Mouse (Mus musculus): ENCODE results near the gene Nicn1.
A peak's percentile ranks its signal among the peaks of the same experiment; 100 is the strongest.
"Not testable (repeated sequence)": the region's sequence is repeated elsewhere in the genome, so short reads cannot be mapped to it uniquely, and the experiment has no call there.

The Nicn1 gene

DNA sequence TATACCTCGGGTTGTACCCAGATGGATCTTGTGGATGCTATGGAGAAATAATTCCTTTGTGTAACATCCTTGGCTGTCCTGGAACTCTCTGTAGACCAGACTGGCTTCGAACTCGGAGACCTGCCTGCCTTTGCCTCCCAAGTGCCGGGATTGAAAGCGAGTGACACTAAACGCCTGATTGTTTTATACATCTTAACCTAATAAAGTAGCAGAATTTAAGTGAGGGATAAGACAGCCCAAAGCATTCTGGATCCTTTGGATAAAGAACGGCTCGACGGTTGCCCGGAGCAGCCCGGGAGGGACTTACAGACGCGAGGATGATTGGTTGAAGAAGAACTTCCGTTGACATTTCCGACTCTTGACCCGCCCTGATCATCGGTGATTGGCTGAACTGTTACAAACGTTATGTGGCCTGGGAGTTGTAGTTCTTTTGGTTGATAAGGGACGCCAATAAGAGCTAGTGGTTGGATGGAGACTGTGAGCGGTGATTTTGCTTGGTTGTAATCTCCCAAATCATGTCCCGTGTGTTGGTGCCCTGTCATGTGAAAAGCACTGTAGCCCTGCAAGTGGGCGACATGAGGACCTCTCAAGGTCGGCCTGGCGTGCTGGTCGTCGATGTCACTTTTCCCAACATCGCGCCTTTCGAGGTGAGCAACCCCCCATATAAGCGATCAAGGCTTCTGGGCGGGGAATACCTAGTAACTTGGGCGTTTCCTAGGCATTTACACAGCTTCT lies at the start of gene Nicn1:
Gene Nicn1, plus strand, starts transcription at position 414 of the 735 bp plus-strand sequence.
- DNase-seq (ENCODE audit: low spot score), result peak; percentile 77

GRCm38 (mm10) chr9:108244540-108244939 lies 45.7 kb upstream of the Nicn1 start:
- DNase-seq (ENCODE audit: low spot score), result no peak

GRCm38 (mm10) chr9:108244984-108245383 lies 45.2 kb upstream of the Nicn1 start:
- DNase-seq (ENCODE audit: low spot score), result no peak

GRCm38 (mm10) chr9:108248957-108249356 lies 41.3 kb upstream of the Nicn1 start:
- DNase-seq (ENCODE audit: low spot score), result no peak

GRCm38 (mm10) chr9:108251877-108252276 lies 38.4 kb upstream of the Nicn1 start:
- DNase-seq (ENCODE audit: low spot score), result no peak

DNA sequence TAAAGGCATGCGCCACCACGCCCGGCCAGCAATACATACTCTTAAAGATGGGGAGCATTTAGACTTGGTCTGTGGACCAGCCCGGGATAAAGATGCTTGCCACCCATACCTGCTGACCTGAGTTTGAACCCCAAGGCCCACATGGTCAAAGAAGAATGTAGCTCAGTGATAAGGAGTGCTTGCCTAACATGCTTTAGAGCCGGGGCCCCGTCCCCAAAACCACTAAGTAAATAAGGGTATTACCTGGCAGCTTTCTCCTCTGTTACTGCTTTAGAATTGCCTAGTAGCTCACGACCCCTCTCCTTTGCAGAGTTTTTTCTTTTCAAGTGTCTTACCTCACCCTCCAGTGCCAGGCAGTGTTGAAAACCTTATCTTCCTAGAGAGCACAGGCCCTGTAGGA lies 37.5 kb upstream of the Nicn1 start:
- DNase-seq (ENCODE audit: low spot score), result no peak

DNA sequence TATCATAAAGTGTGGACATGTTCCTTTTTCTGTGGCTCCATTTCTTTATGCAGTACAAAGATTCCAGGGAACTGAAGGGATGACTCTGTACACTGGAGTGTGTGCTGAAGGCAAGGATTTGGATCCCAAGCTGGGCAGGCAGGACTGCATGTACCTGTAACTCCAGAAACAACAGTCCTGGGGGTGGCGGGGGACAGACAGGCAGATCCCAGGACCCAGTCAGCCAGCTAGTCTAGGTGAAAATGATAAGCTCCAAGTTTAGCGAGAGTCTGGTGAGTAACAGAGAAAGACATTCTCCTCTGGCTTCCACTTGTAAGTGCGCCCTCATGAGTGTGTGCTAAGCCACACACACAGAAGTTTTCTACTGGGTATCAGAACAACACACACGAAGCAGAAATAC lies 29.7 kb upstream of the Nicn1 start:
- no peak for DNase-seq (ENCODE audit: low spot score)

- DNase-seq (ENCODE audit: low spot score), result no peak
Observed at GRCm38 (mm10) chr9:108261865-108262264, 28.4 kb upstream of the Nicn1 start.

DNA sequence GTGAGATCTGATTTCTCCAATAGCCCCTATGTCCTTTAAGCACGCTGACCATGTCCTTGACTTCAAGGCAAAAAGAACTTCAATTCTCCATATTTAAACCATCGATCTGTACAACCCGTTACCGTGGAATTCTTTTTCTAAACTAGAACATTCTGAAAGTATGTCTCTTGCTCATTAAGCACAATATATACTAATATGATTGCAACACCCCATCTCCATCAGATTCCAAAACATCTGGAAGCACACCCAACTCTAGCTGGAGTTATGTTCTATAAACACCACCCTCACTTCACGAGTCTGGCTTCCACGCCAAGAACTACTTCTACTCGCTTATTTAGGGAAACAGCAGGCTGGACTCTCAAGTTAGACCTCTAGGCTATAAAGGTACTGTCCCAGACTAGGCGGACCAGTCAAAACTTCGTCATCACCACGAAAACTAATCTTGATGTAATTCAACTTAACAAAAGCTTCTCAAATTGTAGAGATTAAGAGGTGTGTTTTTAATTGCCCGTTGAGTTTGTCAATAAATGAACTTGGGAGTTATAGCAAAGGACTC lies 27.7 kb upstream of the Nicn1 start:
- DNase-seq (ENCODE audit: low spot score), result no peak

DNA sequence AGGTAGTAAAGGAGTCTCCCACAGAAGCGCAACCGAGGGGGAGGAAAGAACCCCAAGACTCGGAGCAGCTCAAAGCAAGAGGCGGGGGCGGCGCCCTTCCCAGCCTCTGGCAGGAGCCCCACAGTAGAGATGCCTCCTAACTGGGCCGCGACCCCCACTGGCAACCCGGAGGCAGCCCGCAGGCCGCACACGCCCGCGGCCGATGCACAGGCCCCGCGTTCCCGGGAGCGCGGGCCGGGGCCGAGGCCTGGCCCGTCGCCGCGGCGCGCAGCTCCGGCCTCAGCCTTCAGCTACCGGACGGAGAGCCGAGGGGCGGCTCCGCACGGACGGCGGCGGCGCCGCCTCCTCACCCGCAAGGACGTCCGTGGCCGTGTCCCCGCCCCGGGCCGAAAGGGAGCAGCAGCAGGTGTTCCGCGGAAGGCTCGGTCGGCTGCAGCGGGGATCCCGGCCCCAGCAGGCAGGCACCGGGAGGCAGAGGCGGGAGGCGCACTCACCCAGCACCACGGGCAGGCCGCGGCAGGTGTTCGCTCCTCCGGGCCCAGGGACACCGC lies 27.0 kb upstream of the Nicn1 start:
- DNase-seq (ENCODE audit: low spot score), result no peak

GRCm38 (mm10) chr9:108263690-108264190 lies 26.5 kb upstream of the Nicn1 start, which contains the start of gene Dag1:
Gene Dag1 (minus strand): TSS chr9:108263958.
- DNase-seq (ENCODE audit: low spot score), result peak; percentile 95

DNA sequence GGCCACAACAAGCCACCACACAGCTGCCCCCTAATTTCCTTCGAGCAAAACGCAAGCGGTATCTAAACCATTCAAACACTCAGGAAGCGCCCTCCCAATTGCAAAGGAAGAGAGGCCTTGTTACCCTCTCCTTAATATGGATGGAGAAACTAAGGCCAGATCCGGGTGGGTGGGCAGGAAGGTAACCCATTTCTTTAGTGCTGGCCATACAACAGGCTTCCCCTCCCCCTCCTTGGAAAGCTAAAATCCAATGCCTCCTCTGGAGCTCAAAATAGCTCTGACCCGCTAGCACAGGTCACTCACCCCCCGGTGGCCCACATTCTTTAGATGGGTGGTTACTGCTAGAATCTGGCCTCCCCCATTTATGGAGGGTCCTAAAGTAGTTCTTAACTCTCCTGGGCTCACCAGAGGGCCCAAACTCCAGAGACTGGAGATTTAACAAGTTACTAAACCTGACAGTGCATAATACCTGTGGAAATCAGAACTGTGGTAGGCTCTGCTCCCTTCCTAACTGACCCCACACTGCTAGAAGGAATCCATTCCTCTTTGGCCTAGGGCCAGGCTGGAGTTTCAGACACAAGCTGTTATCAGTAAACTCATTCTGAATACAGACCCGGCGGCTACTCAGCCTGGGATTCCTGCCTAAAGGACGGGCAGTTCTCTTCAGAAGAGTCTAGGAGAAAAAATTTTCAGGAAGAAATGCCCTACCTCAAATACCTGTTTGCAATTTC lies 25.9 kb upstream of the Nicn1 start:
- DNase-seq (ENCODE audit: low spot score), result no peak

GRCm38 (mm10) chr9:108266261-108266935 lies 23.8 kb upstream of the Nicn1 start:
- DNase-seq (ENCODE audit: low spot score), result no peak

DNA sequence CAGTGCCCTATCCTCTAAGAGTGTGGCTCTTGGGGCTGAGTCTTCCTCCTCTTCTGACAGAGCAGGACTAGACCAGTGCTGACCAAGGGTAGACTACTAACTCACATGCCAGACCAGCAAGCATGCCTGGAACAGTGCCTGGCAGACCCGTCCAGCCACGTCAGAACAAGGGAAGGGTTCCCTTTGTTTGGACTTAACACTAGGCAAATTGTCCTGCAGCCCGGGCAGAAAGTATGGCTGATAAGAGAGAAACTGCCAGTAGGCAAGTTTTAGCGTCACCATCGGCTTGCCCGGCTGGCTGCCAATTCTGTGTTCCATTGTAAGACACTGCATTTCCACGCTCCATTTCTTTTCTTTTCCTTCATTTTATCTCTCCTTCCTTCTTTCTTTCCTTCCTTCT lies 22.5 kb upstream of the Nicn1 start:
- no peak for DNase-seq (ENCODE audit: low spot score)

GRCm38 (mm10) chr9:108268701-108269100 lies 21.5 kb upstream of the Nicn1 start:
- DNase-seq (ENCODE audit: low spot score), result not testable (repeated sequence)

DNA sequence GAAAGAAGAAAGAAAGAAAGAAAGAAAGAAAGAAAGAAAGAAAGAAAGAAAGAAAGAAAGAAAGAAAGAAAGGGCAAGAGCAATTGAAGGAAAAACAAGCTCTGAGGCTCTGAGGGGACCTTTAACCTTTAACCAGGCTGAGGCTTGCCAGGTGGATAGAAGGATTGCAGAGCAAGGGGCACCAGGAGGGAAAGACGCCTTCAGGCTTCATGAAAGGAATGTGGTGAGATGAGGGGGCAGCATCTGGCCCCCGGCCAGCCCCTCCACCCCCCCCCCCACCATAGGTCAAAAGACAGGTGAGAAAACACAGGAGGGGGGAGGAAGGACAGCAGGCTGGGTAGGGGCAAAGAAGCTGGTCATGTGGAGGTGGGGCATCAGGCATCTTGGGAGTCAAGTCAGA lies 18.3 kb upstream of the Nicn1 start:
- DNase-seq (ENCODE audit: low spot score), result no peak

- no peak for DNase-seq (ENCODE audit: low spot score)
Observed at GRCm38 (mm10) chr9:108272691-108273090, 17.5 kb upstream of the Nicn1 start.

DNA sequence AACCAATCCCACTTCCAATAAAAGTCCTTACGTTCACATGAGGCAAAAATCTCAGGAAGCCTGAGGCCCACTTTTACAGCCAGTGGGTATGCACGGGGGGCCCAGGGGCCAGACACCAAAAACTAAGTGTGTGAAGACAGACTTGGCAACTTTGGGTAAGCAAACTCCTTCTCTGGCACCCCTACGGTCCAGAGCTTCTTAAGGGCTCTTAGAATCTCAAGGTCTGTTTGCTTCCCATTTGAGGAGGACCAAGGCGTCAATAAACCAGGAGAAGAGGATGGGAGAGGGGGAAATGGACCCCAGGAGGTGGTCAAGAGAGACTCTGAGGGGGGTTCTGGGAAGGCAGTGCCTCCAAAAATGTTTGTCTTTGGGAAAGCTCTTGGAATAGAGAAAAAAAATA lies 16.7 kb upstream of the Nicn1 start:
- no peak for DNase-seq (ENCODE audit: low spot score)

DNA sequence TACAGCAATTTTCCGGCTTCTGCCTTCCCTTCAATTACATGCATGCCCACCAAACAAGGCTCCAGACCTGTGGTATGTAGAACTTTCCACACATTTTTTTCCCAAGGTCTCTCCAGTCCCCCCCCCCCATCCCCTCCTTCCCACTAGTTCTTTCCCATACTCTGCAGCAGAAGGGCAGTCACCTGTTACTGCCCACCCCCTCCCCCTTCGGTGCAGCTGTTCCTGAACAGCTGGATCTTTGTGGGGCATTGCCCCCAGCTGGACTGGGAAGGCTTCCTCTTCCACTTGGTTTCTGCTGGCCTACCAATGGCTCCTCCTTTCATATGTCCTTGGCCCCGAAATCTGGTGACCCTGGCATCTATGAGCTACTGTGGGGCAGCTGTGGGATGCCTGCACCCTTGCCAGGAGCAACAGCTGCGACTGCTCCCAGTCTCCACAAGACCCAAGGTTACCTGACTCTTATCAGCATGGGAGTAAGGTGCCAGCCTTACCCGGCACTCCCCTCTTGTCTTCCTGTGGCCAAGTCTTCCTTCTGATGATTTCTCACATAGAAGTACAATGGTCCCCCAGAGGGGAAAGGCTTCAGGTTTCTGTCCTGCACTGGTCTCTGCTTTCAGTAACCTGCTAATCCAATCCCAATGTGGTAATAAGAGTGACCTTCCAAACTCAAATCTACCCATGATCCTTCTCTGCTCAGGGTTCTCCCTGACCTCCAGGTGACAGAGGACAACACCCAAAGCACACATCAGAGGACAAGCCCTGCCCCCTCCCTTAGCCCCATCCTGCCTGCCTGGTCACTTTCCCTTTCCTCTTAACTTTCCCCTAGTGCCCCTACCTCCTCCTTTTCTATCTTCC lies 15.5 kb upstream of the Nicn1 start:
- no peak for DNase-seq (ENCODE audit: low spot score)

DNA sequence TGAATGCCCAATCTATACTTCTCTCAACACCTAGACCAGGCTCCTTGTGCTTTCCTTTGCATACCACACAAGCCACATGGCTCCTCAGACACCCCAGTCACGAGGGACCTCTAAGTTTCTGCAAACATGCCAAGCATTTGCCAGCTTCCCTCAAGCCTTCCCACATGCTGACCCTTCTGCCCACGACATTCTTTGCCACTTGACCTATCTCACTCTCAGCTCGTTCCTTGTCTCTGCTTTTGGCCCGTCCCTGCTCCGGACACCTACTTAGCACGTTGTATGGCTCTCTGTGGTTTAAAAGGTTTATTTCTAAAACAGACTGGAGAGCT lies 14.9 kb upstream of the Nicn1 start:
- no peak for DNase-seq (ENCODE audit: low spot score)

- DNase-seq (ENCODE audit: low spot score), result peak; percentile 24
Observed at GRCm38 (mm10) chr9:108278697-108279450, 11.4 kb upstream of the Nicn1 start.
